Mouse (Mus musculus) intestine, embryonic 14.5 days (tissue): ENCODE results near the gene Fam241a. TPM values are rescaled to one million over a fixed set of nuclear protein-coding genes. Genes with fewer than 3 reads are reported as not detected.

Source experiments
- ATAC-seq: fragments of 200-750 bp; cut with Nextera tagmentation; replicated peaks from 2 replicates; pipeline ENCODE4 v1.8.0; 2017; ENCODE audit warnings: low read depth, moderate number of reproducible peaks, moderate TSS enrichment, moderate library complexity; ENCODE audit not compliant: low FRiP score, low TSS enrichment
- DNase-seq: peaks from one replicate; pipeline ENCODE4 v3.0.0-alpha.2; 2018; ENCODE audit warnings: low spot score
- H3K27ac ChIP-seq: fragments of 300-500 bp; sonication (generic); 2 replicates; pipeline ENCODE4 v1.5.1; 2014; ENCODE audit warnings: low read depth, mild to moderate bottlenecking, control low read depth
- H3K27me3 ChIP-seq: fragments of 300-500 bp; sonication (generic); replicated peaks from 2 replicates; pipeline ENCODE4 v1.6.1; 2014; ENCODE audit warnings: low read length, control low read depth; ENCODE audit not compliant: control insufficient read depth, insufficient read depth
- H3K36me3 ChIP-seq: fragments of 300-500 bp; sonication (generic); 2 replicates; pipeline ENCODE4 v1.6.1; 2014; ENCODE audit warnings: low read length, control low read depth; ENCODE audit not compliant: control insufficient read depth, insufficient read depth
- H3K4me1 ChIP-seq: fragments of 300-500 bp; sonication (generic); replicated peaks from 2 replicates; pipeline ENCODE4 v1.6.1; 2014; ENCODE audit warnings: low read length, control low read depth, mixed read lengths; ENCODE audit not compliant: control insufficient read depth, insufficient read depth
- H3K4me2 ChIP-seq: fragments of 300-500 bp; sonication (generic); 2 replicates; pipeline ENCODE4 v1.6.1; 2014; ENCODE audit warnings: low read length
- H3K4me3 ChIP-seq: fragments of 300-500 bp; sonication (generic); 2 replicates; pipeline ENCODE4 v1.5.1; 2014; ENCODE audit warnings: low read depth, low read length, control low read depth, mixed read lengths
- H3K9ac ChIP-seq: fragments of 300-500 bp; sonication (generic); 2 replicates; pipeline ENCODE4 v1.6.1; 2014; ENCODE audit warnings: mild to moderate bottlenecking, low read length
- H3K9me3 ChIP-seq: fragments of 300-500 bp; sonication (generic); 2 replicates; pipeline ENCODE4 v1.6.1; 2016; ENCODE audit warnings: low read length, control low read depth; ENCODE audit not compliant: control insufficient read depth
- WGBS: fragments of 180-500 bp; shearing (Covaris S2); extraction: QIAGEN DNeasy Blood & Tissue Kit; methylation state at CpG from one replicate; pipeline ENCODE4 v1.1.7; 2014; 5-methylcytosine and 5-hydroxymethylcytosine counted together
- polyA plus RNA-seq: library from polyadenylated mRNA; unstranded; fragments of >200 nt; fragmentation: Nextera tagmentation; extraction: Ambion mirVana; gene quantifications from 2 replicates; pipeline ENCODE4 v1.2.1, GENCODE M21; 2014

Fam241a gene
- polyA plus RNA-seq, 1 experiment from 2014 or later, result 10.5 TPM

DNA sequence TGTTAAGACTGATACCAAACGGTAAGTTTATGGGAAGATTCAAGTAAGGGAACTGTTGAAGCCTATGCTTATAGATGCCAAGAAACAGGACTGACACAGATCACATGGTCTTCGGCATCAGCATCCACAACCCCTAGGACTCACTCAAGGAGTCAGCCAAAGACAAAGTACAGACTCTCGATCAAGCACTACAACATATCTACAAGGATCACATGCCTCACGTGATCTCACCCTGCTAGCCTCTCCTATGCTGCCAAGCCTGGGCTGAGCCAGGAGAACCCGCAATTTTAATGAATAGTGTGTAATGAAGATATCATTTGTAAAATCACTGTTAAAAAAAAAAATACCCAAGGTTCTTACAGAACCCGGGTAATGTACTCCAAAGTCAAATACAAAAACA is 60.5 kb downstream of the Fam241a start:
- no peaks in the 10 kb centered on the region for H3K27me3 ChIP-seq

DNA sequence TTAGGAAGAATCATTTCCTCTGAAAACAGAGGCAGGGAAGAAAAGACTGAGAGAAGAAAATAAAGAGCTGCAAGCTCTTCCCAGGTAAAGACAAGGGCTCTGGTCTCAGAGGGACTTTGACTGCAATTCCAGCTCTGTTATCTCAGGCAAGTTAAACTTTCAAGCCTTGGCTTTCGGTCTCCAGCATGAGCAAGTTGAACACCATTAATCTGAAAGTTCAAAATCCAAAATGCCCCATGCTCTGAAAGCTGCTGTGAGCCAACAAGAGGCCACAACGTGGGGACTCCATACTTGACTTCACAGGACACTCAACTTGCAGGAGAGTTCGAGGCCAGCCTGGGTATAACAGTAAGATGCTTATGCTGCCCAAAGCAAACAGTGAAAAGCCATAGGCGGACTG is 62.1 kb downstream of the Fam241a start:
- H3K27me3 ChIP-seq, result no peaks in the 10 kb centered on the region
- DNase-seq (no peak), ATAC-seq (no peak)
- H3K27ac ChIP-seq, result no peak overlapping the region
- H3K4me3 ChIP-seq, result no peak overlapping the region
- no peaks in the 10 kb centered on the region for H3K9me3 ChIP-seq
- H3K4me2 ChIP-seq, result no peak overlapping the region
- 0 out of 2 replicates have a peak, but pooled peaks cover 7% of the 10 kb centered on the region for H3K36me3 ChIP-seq
- WGBS, result 79% methylated on average over 4 of the region's 4 CpGs
- peaks cover 20% of the 10 kb centered on the region for H3K4me1 ChIP-seq
- no peak overlapping the region for H3K9ac ChIP-seq

More for the DNA sequence above, 60.5 kb downstream of the Fam241a start:
- DNase-seq (no peak), ATAC-seq (no peak)
- H3K4me1 ChIP-seq, result peaks cover 20% of the 10 kb centered on the region
- H3K9me3 ChIP-seq, result no peaks in the 10 kb centered on the region
- no peak overlapping the region for H3K9ac ChIP-seq
- 80% methylated on average over 6 of the region's 6 CpGs for WGBS
- peak overlapping the region; percentile 77 for H3K4me2 ChIP-seq
- no peak overlapping the region for H3K27ac ChIP-seq
- H3K36me3 ChIP-seq, result 0 out of 2 replicates have a peak, but pooled peaks cover 6% of the 10 kb centered on the region
- H3K4me3 ChIP-seq, result no peak overlapping the region

DNA sequence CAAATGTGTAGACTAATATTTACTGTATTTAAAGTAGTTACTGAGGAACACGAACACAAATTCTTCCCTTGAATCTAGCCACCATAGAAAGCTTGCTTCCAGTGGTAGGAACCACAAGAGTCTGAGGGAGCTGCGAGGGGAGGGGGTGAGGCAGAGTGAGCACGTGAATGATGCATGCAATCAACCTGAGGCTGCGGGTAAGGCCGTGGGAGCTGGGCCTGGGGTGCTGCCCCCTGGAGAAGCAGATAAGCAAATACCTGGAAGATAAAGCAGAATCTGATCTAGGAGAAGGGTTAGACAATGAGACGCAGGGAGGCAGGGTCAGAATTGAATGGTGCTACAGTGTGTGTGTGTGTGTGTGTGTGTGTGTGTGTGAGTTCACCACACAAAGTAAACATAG is 65.0 kb downstream of the Fam241a start:
- Histone ChIP-seq H3K27me3 (no peaks in the 10 kb centered on the region), H3K4me3 (no peak overlapping the region), H3K27ac (no peak overlapping the region), H3K9me3 (no peaks in the 10 kb centered on the region), H3K36me3 (0 out of 2 replicates have a peak, but pooled peaks cover 7% of the 10 kb centered on the region), H3K4me2 (no peak overlapping the region), H3K9ac (no peak overlapping the region), H3K4me1 (peaks cover 24% of the 10 kb centered on the region)
- ATAC-seq (0 out of 2 replicates have a peak, but pooled peaks have one; percentile 36), DNase-seq (no peak)
- WGBS, result 56% methylated on average over 6 of the region's 6 CpGs

DNA sequence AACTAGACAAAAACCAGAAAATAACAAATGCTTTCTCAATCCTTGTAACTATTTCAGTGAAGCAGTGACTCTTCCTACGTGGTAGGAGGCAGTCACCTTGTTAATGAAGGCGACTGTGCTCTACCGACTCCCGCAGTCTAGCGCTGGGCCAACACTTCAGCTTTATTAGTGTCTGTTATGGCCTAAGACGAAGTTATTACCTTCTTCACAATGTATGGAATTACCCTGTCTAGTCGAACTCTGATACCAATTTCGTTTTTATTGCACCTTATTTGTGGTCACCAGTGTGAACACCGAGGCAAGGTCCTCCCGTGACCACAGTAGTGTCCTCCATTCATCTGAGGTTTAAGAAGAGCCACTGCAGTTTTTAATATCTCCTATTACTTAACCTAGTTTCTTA is 65.9 kb downstream of the Fam241a start:
- DNase-seq (no peak), ATAC-seq (no peak)
- H3K36me3 ChIP-seq, result 0 out of 2 replicates have a peak, but pooled peaks cover 7% of the 10 kb centered on the region
- no peak overlapping the region for H3K4me2 ChIP-seq
- no peak overlapping the region for H3K4me3 ChIP-seq
- no peaks in the 10 kb centered on the region for H3K27me3 ChIP-seq
- no peak overlapping the region for H3K27ac ChIP-seq
- H3K4me1 ChIP-seq, result peaks cover 18% of the 10 kb centered on the region
- no peaks in the 10 kb centered on the region for H3K9me3 ChIP-seq
- H3K9ac ChIP-seq, result no peak overlapping the region
- WGBS, result 76% methylated on average over 10 of the region's 10 CpGs

DNA sequence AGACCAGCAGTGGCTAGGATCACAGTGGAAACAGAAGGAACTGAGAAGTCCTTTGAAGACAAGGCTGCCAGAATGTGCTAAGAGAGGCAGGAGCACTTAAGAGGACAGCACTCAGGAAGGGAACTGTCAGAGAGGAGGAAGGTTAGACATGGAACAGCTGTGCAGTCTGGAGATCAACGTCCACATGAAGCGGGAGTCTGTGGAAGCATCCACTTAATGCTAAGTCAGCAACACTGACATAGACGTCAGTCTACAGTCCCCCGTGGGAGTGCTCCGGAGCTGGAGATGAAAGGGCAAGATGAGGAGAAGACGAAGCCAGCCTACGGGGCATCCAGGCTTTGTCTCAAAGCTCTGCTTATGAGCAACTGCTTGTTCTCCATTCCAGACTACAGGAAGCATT is 69.0 kb downstream of the Fam241a start:
- peak; percentile 62 for DNase-seq
- H3K27me3 ChIP-seq, result no peaks in the 10 kb centered on the region
- peak overlapping the region; percentile 29; the same call in 1 of the 2 replicates for H3K4me2 ChIP-seq
- no peak overlapping the region for H3K4me3 ChIP-seq
- H3K4me1 ChIP-seq, result peaks cover 18% of the 10 kb centered on the region
- peak; percentile 26; the same call in 1 of the 2 replicates for ATAC-seq
- peak overlapping the region; percentile 67; the same call in 1 of the 2 replicates for H3K27ac ChIP-seq
- no peak overlapping the region for H3K9ac ChIP-seq
- peaks cover 15% of the 10 kb centered on the region for H3K36me3 ChIP-seq
- no peaks in the 10 kb centered on the region for H3K9me3 ChIP-seq
- WGBS, result 23% methylated on average over 7 of the region's 7 CpGs

DNA sequence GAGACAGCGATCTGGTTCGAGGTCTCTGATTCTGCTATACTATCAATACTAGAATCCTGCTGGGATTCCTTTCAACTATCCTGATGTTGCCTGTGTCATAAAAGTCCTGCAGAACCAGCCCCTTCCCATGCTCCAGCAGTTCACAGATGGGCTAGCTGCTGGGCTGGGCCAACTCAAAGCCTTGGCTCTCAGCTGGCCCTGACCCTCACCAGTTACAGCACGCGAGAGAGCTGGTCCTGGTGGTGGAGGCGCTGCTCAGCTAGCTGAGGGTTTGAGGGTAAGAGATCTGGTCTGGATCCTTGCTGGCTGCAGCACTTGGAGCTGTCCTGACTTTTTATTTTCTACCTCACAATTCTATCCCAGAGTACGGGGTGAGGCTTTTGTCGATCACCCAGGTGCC is 69.6 kb downstream of the Fam241a start:
- Histone ChIP-seq H3K36me3 (peaks cover 20% of the 10 kb centered on the region), H3K27me3 (no peaks in the 10 kb centered on the region), H3K9me3 (no peaks in the 10 kb centered on the region), H3K4me3 (no peak overlapping the region), H3K9ac (no peak overlapping the region), H3K27ac (peak overlapping the region; percentile 67; the same call in 1 of the 2 replicates), H3K4me1 (peaks cover 18% of the 10 kb centered on the region), H3K4me2 (peak overlapping the region; percentile 29; the same call in 1 of the 2 replicates)
- WGBS, result 74% methylated on average over 7 of the region's 7 CpGs
- ATAC-seq (no peak), DNase-seq (no peak)

DNA sequence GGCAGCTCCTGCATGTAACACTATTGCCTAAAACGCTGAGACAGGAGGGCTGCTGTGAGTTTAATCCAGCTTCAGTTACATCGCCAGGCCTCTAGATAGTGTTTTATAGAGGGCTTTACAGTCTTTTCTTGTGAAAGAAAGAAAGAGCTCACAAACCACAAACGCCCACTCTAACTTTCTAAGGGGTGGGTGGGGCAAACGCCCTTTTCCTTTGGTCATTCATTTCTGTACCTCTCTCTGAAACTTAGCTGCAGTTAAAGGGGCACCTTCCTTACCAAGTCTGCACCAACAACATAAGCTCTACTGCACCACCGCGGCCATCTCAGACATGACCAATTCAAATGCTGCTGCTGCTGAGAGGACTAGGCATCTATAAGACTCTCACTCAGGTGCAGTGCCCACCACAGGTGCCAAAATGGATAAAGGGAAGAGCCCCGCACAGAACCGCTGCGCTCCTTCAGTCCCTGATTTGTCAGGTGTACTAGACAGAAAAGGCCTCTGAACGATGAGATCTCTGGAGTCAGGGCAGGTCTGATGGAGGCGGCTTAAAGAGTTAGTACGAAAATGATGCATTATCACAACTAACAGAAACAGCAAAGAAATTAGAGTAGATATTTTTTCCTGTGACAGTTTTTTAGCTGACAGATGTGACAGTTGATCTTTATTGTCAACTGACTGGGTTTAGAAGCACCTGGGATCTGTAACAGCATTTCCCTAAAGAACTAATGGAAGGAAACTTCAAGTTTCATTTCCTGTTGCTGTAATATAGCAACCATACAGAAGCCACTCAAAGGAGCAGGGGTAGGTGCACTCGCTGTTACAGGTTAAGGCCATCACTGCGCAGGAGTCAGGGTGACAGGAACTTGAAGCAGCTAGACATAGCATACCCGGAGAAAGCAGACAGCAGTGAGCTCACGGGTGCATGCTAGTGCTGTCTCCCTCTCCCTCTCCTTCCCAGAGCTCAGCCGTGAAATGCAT is 71.9 kb downstream of the Fam241a start:
- no peak overlapping the region for H3K4me3 ChIP-seq
- H3K9me3 ChIP-seq, result no peaks in the 10 kb centered on the region
- peaks cover 26% of the 10 kb centered on the region for H3K36me3 ChIP-seq
- H3K9ac ChIP-seq, result no peak overlapping the region
- no peaks in the 10 kb centered on the region for H3K27me3 ChIP-seq
- WGBS, result 84% methylated on average over 17 of the region's 17 CpGs
- no peak overlapping the region for H3K4me2 ChIP-seq
- H3K4me1 ChIP-seq, result peaks cover 18% of the 10 kb centered on the region
- DNase-seq, result no peak
- ATAC-seq, result no peak
- no peak overlapping the region for H3K27ac ChIP-seq

DNA sequence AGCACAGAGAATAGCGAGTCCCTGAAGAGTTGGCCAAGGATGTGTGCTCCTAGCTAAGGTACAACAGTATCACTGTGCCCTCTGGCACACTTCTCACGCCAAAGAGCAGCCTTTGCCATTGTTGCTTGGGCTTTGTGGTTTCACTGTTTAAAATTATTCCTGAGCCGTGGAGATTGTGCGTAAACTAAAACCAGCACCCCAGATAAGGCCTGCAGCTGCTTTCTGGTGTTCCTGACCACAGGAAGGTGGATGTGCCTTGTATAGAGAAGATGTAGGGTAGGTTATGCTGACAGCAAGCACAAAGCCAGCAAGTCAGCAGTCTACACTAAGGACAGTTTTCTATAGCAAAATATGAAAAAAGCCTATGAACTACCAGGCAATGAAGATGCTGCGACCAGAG is 74.9 kb downstream of the Fam241a start:
- no peaks in the 10 kb centered on the region for H3K9me3 ChIP-seq
- no peak for DNase-seq
- no peaks in the 10 kb centered on the region for H3K27me3 ChIP-seq
- no peak overlapping the region for H3K4me2 ChIP-seq
- peaks cover 42% of the 10 kb centered on the region for H3K36me3 ChIP-seq
- peaks cover 5% of the 10 kb centered on the region; the same call in 1 of the 2 replicates for H3K4me1 ChIP-seq
- ATAC-seq, result no peak
- 83% methylated on average over 5 of the region's 5 CpGs for WGBS
- H3K9ac ChIP-seq, result no peak overlapping the region
- no peak overlapping the region for H3K4me3 ChIP-seq
- no peak overlapping the region for H3K27ac ChIP-seq
